Mouse (Mus musculus) frontal cortex, postnatal 25 days (tissue): ENCODE measurements around the gene Tlr6.

Experiments
- DNase-seq, 2 experiments: peaks; one replicate each; pipeline ENCODE4 v3.0.0; 2022; ENCODE audit warnings: low spot score in 2 of 2

Gene Tlr6

GRCm38 (mm10) chr5:64932215-64932614, 27.7 kb downstream of the Tlr6 start:
- DNase-seq, result no peak

- no peak for DNase-seq
Measured at GRCm38 (mm10) chr5:64922891-64923381, 37.0 kb downstream of the Tlr6 start.

- no peak for DNase-seq
Measured at GRCm38 (mm10) chr5:64918616-64919597, 41.0 kb downstream of the Tlr6 start.

GRCm38 (mm10) chr5:64917721-64918120, 42.2 kb downstream of the Tlr6 start:
- no peak for DNase-seq

- no peak for DNase-seq
Measured at GRCm38 (mm10) chr5:64917161-64917560, 42.7 kb downstream of the Tlr6 start.

- no peak for DNase-seq
Measured at GRCm38 (mm10) chr5:64908585-64909284, 51.2 kb downstream of the Tlr6 start.

- no peak for DNase-seq
Measured at GRCm38 (mm10) chr5:64907906-64908305, 52.0 kb downstream of the Tlr6 start.

GRCm38 (mm10) chr5:64905516-64906271, 54.2 kb downstream of the Tlr6 start:
- no peak for DNase-seq
